Mouse (Mus musculus) effector memory CD4-positive, alpha-beta T cell, adult 5 months (primary cell): Measurements from ENCODE around the gene St3gal3. TPM values are rescaled to one million over a fixed set of nuclear protein-coding genes. Genes with fewer than 3 reads are reported as not detected.

ENCODE experiments used
- polyA plus RNA-seq: library from polyadenylated mRNA; unstranded; fragments of 100-300 nt; shearing (Covaris generic); gene quantifications from one replicate; pipeline ENCODE4 v1.2.1, GENCODE M21; 2017

St3gal3 gene
- polyA plus RNA-seq, result 8.1 TPM

GRCm38 (mm10) chr4:118134485-118135365, at the start of gene St3gal3:
TSS of gene St3gal3 (minus strand) at chr4:118134914.

GRCm38 (mm10) chr4:118179467-118180300, 45.0 kb upstream of the St3gal3 start, which contains the start of gene Kdm4a:
TSS of gene Kdm4a (minus strand) at chr4:118180043.

GRCm38 (mm10) chr4:117929391-117929881, 205.3 kb downstream of the St3gal3 start, which contains the start of gene Artn:
TSS of gene Artn (minus strand) at chr4:117929763.

GRCm38 (mm10) chr4:117914591-117915442, 219.9 kb downstream of the St3gal3 start, which contains the start of gene Ipo13:
TSS of gene Ipo13 (minus strand) at chr4:117914999.

GRCm38 (mm10) chr4:117891738-117892161, 243.0 kb downstream of the St3gal3 start, which contains the start of gene Dph2:
TSS of gene Dph2 (minus strand) at chr4:117892032.

GRCm38 (mm10) chr4:117887133-117887532, 247.6 kb downstream of the St3gal3 start, which contains the start of gene Atp6v0b:
TSS of gene Atp6v0b (minus strand) at chr4:117887333.

GRCm38 (mm10) chr4:117882701-117883691, 251.7 kb downstream of the St3gal3 start, which contains the start of gene B4galt2:
TSS of gene B4galt2 (minus strand) at chr4:117883487.

Other genes with a start within 250 kb of the St3gal3 start
- gene Atp6v0b, start 247.6 kb downstream of the St3gal3 start, polyA plus RNA-seq, result 157 TPM
- 11.6 TPM for gene Dph2, start 242.9 kb downstream of the St3gal3 start, polyA plus RNA-seq
- 24.9 TPM for gene Ipo13, start 219.9 kb downstream of the St3gal3 start, polyA plus RNA-seq
- not detected for gene Artn, start 205.2 kb downstream of the St3gal3 start, polyA plus RNA-seq
- gene Kdm4a, start 45.1 kb upstream of the St3gal3 start, polyA plus RNA-seq, result 14.8 TPM
- 0.34 TPM for gene Ptprf, start 156.5 kb upstream of the St3gal3 start, polyA plus RNA-seq